Mouse (Mus musculus) spleen, adult 2 months (tissue): ENCODE measurements at regions not wholly inside any gene's neighbourhood (a gene's known extent, or its start where the extent isn't known, plus 50 kb on each side); places are given as distances from the start of the nearest gene placed in this dataset.
A peak's percentile ranks its signal among the peaks of the same experiment; 100 is the strongest.

Experiments
- DNase-seq, 2 experiments: peaks; one replicate each; pipeline versions ENCODE4 v3.0.0 to v3.0.0-alpha.2; 2012 to 2021; ENCODE audit warnings: low spot score in 2 of 2, low read depth in 1 of 2
- H3K27ac ChIP-seq: fragments of 200-500 bp; 2 replicates; pipeline ENCODE4 v1.5.1; 2012; ENCODE audit warnings: low read length, inconsistent platforms; ENCODE audit not compliant: insufficient read depth
- H3K27me3 ChIP-seq: fragments of 200-500 bp; 2 replicates; pipeline ENCODE4 v1.6.1; 2012; ENCODE audit warnings: mild to moderate bottlenecking, moderate library complexity, low read length, inconsistent platforms; ENCODE audit not compliant: control insufficient read depth, insufficient read depth
- H3K36me3 ChIP-seq: fragments of 200-500 bp; 2 replicates; pipeline ENCODE4 v1.6.1; 2012; ENCODE audit warnings: mild to moderate bottlenecking, low read length, inconsistent platforms; ENCODE audit not compliant: control insufficient read depth, insufficient read depth
- H3K4me1 ChIP-seq: fragments of 200-500 bp; 2 replicates; pipeline ENCODE4 v1.6.1; 2011; ENCODE audit warnings: inconsistent platforms; ENCODE audit not compliant: control insufficient read depth, insufficient read depth, insufficient read length
- H3K4me3 ChIP-seq: fragments of 200-500 bp; 2 replicates; pipeline ENCODE4 v1.5.1; 2011; ENCODE audit warnings: mild to moderate bottlenecking, inconsistent platforms; ENCODE audit not compliant: insufficient read depth, insufficient read length; ENCODE audit errors: extremely low read depth
- CTCF ChIP-seq: fragments of 200-500 bp; IDR thresholded peaks from 2 replicates; pipeline ENCODE4 v1.5.1; 2011; ENCODE audit warnings: mild to moderate bottlenecking, inconsistent platforms; ENCODE audit not compliant: insufficient read depth, insufficient read length, insufficient replicate concordance; ENCODE audit errors: extremely low read depth
- POLR2A ChIP-seq: fragments of 200-500 bp; IDR thresholded peaks from 2 replicates; pipeline ENCODE4 v1.6.1; 2011; ENCODE audit warnings: low read depth, low read length, inconsistent platforms
- WGBS: fragments of 180-500 bp; shearing (Covaris S2); methylation state at CpG from one replicate; pipeline ENCODE4 v1.1.7; 2018; 5-methylcytosine and 5-hydroxymethylcytosine counted together

GRCm38 (mm10) chr14:114723080-114723479 lies 368.9 kb upstream of the Gpc5 start:
- no peak for TF ChIP-seq CTCF
- H3K4me1 ChIP-seq: no peaks in the 10 kb centered on the region
- no peaks in the 10 kb centered on the region for H3K27me3 ChIP-seq
- WGBS: 11% methylated on average over 1 of the region's 1 CpGs
- H3K27ac ChIP-seq: no peak overlapping the region
- no peak for DNase-seq
- H3K36me3 ChIP-seq: no peaks in the 10 kb centered on the region
- no peak overlapping the region for H3K4me3 ChIP-seq

DNA sequence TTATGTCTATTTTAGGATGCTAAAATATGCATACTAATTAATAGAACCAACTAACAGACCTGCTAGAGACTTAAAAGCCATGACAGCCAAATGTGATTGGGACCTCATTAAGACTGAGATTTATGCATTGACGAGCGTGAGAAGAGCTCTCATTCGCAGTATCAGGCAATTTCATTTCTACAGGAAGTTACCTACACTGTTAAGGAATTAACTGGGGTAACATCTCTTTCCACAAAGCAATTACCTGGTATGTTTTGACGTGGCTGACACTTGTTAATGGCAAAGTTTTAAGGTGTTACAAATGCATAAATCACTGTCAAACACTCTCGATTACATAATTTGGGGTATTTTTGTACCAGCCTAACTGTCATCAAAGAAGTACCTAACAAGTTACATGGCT lies 324.7 kb upstream of the Gpc5 start:
- TF ChIP-seq CTCF (no peak), POLR2A (no peak)
- no peak overlapping the region for H3K4me3 ChIP-seq
- no peaks in the 10 kb centered on the region for H3K27me3 ChIP-seq
- no peak overlapping the region for H3K27ac ChIP-seq
- DNase-seq: no peak
- no peaks in the 10 kb centered on the region for H3K36me3 ChIP-seq
- WGBS: 81% methylated on average over 5 of the region's 5 CpGs
- no peaks in the 10 kb centered on the region for H3K4me1 ChIP-seq

GRCm38 (mm10) chr14:114776723-114777122 lies 315.3 kb upstream of the Gpc5 start:
- H3K27ac ChIP-seq: no peak overlapping the region
- no peaks in the 10 kb centered on the region for H3K36me3 ChIP-seq
- 80% methylated on average over 2 of the region's 2 CpGs for WGBS
- H3K27me3 ChIP-seq: no peaks in the 10 kb centered on the region
- no peak for DNase-seq
- TF ChIP-seq POLR2A: no peak
- no peak for TF ChIP-seq CTCF
- H3K4me3 ChIP-seq: no peak overlapping the region
- H3K4me1 ChIP-seq: no peaks in the 10 kb centered on the region

DNA sequence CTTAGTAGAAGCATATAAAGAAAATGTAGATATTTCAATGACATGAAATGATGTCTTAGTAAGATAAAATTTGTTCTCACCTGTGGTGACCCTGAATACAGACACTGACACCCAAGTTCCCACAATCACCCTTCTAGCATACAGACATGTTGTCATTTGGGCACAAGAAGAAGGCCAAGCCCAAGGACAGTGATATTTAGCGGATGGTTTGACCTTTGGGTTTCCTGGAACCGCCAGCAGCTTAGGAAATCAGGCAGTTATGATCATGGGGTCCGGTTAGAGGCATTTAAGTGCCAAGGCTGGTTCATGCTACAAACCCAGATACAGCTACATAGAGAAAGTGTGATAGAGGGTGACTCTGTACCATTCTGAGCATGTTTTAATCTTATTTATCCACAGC lies 310.2 kb upstream of the Gpc5 start:
- WGBS: 85% methylated on average over 3 of the region's 3 CpGs
- no peak for DNase-seq
- Histone ChIP-seq H3K27ac (no peak overlapping the region), H3K4me3 (no peak overlapping the region), H3K4me1 (no peaks in the 10 kb centered on the region), H3K36me3 (no peaks in the 10 kb centered on the region), H3K27me3 (no peaks in the 10 kb centered on the region)
- TF ChIP-seq CTCF (no peak), POLR2A (no peak)

DNA sequence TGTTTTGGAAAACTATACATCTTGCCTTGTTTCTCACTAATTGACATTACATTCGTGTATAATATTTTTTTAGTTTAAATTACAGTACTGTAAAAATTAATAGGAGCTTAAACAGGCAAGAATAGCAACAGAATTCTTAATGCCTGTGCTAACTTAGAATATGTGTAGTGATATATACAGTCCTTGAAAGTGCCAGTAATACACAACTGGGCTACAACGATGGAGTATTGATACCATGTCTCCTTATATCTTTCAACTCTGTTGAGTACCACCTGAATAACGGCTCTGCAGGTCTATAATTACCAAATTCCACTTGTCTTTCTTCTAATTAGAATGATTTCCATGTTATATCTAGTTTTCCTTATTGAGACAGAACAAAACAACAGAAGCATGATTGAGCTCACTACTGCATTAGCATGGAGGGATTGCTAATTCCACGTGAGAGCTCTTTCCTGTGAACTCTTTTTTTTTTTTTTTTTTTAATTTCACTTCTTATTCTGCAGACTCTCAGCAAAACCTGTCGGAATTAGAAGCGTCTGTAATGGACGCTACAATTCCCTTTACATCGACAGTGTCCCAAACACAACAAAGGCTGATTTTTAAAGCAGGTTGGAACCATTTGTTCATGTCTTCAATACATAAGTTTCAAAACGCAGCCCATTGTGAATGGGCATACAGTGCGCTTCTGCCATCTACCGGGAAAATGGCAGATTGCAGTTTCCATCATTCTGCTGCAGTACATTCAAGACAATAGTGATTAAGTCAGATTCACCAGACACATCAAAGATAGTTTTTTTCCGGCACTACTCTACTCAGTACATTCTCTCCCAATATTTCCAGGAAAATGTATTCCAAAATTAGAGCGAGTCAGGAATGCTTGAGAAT lies 300.8 kb upstream of the Gpc5 start:
- Histone ChIP-seq H3K27ac (no peak overlapping the region), H3K4me1 (no peaks in the 10 kb centered on the region), H3K36me3 (no peaks in the 10 kb centered on the region), H3K4me3 (no peak overlapping the region), H3K27me3 (no peaks in the 10 kb centered on the region)
- peak; percentile 19; the same call in 1 of the 2 replicates for TF ChIP-seq CTCF
- TF ChIP-seq POLR2A: no peak
- WGBS: 27% methylated on average over 13 of the region's 13 CpGs
- DNase-seq: no peak

GRCm38 (mm10) chr14:114791831-114792224 lies 300.2 kb upstream of the Gpc5 start:
- H3K27ac ChIP-seq: no peak overlapping the region
- TF ChIP-seq CTCF: no peak
- no peak for TF ChIP-seq POLR2A
- WGBS: 73% methylated on average over 4 of the region's 4 CpGs

DNA sequence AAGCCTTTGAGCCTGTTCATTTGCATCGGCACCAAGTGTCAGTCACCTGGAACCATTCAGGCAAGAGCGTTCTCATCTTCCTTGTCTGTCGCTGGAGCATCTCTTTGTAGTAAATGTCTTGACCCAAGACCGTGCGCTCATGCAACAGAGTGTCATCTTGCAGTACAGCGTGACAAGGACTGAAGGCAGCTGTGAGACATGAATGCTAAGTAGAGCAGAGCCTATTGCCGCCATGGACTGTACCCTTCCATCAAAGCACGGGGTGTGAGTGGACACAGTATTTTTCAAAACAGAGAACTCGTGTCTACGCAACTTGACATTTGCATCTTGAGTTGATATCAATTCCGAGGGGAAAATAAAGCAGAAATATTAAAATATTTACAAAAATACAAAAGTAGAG lies 287.4 kb upstream of the Gpc5 start:
- TF ChIP-seq POLR2A (no peak), CTCF (no peak)

More at GRCm38 (mm10) chr14:114791831-114792224, 300.2 kb upstream of the Gpc5 start:
- H3K4me1 ChIP-seq: no peaks in the 10 kb centered on the region
- H3K27me3 ChIP-seq: no peaks in the 10 kb centered on the region
- H3K36me3 ChIP-seq: no peaks in the 10 kb centered on the region
- no peak overlapping the region for H3K4me3 ChIP-seq
- DNase-seq: no peak

More for the DNA sequence above, 287.4 kb upstream of the Gpc5 start:
- no peaks in the 10 kb centered on the region for H3K4me1 ChIP-seq
- DNase-seq: no peak
- no peak overlapping the region for H3K4me3 ChIP-seq
- WGBS: 93% methylated on average over 11 of the region's 11 CpGs
- H3K36me3 ChIP-seq: no peaks in the 10 kb centered on the region
- H3K27me3 ChIP-seq: no peaks in the 10 kb centered on the region
- no peak overlapping the region for H3K27ac ChIP-seq
